Mouse (Mus musculus): ENCODE results near the gene Whamm. TPM values are rescaled to one million over a fixed set of nuclear protein-coding genes. Genes with fewer than 3 reads are reported as not detected.

Whamm gene
- total RNA-seq, 1 experiment, result 10.7 TPM

GRCm38 (mm10) chr7:81531462-81531861, 39.6 kb upstream of the Whamm start:
- Histone ChIP-seq H3K9me3 (ENCODE audit: control insufficient read depth, insufficient read depth, low read depth, low read length) (no peaks in the 10 kb centered on the region), H3K9ac (ENCODE audit: insufficient read depth, low read depth, low read length, poor library complexity, severe bottlenecking) (no peak overlapping the region), H3K4me1 (ENCODE audit: control insufficient read depth in 2 of 2, insufficient read depth in 2 of 2, low read length in 2 of 2, poor library complexity in 1 of 2) (peaks cover 1 to 2% of the 10 kb centered on the region in 2 experiments; a peak in 2 of 4 replicates), H3K27ac (ENCODE audit: insufficient read depth, low read depth, low read length, poor library complexity, severe bottlenecking) (no peak overlapping the region), H3K4me3 (ENCODE audit: insufficient read depth in 1 of 2, low read depth in 1 of 2, low read length in 2 of 2, poor library complexity in 1 of 2, severe bottlenecking in 1 of 2) (no peak overlapping the region), H3K36me3 (ENCODE audit: control insufficient read depth, insufficient read depth, low read length, poor library complexity, severe bottlenecking) (peaks cover 29% of the 10 kb centered on the region)
- no peak for DNase-seq (ENCODE audit: low read depth, low spot score)
- TF ChIP-seq ZNF384 (IDR thresholded peaks at IDR 0.05; ENCODE audit: low read depth, low read length), result no peak
- no peak for TF ChIP-seq ZC3H11A (IDR thresholded peaks at IDR 0.05; ENCODE audit: borderline replicate concordance, low read depth, low read length)
- no peak for TF ChIP-seq HCFC1 (IDR thresholded peaks at IDR 0.05; ENCODE audit: borderline replicate concordance, insufficient read depth, low read length)
- TF ChIP-seq MAFK (IDR thresholded peaks at IDR 0.05; ENCODE audit: insufficient read depth, low read depth, low read length), result no peak
- no peak for TF ChIP-seq CHD2 (IDR thresholded peaks at IDR 0.05; ENCODE audit: low read depth, low read length)
- in situ Hi-C loops (cut with MboI; ENCODE audit: low sequenced_read_pairs in 2 of 2, unreplicated experiment in 2 of 2), result no loop called here

- DNase-seq (ENCODE audit: low read depth, low spot score), result no peak
- no peak for TF ChIP-seq MAFK (IDR thresholded peaks at IDR 0.05; ENCODE audit: insufficient read depth, low read depth, low read length)
- no peak for TF ChIP-seq CHD2 (IDR thresholded peaks at IDR 0.05; ENCODE audit: low read depth, low read length)
- Histone ChIP-seq H3K27ac (ENCODE audit: insufficient read depth, low read depth, low read length, poor library complexity, severe bottlenecking) (no peak overlapping the region), H3K4me1 (ENCODE audit: control insufficient read depth in 2 of 2, insufficient read depth in 2 of 2, low read length in 2 of 2, poor library complexity in 1 of 2) (peaks cover 0 to 3% of the 10 kb centered on the region in 2 experiments; a peak in 1 of 4 replicates), H3K36me3 (ENCODE audit: control insufficient read depth, insufficient read depth, low read length, poor library complexity, severe bottlenecking) (peaks cover 10% of the 10 kb centered on the region; the same call in 1 of the 2 replicates), H3K9ac (ENCODE audit: insufficient read depth, low read depth, low read length, poor library complexity, severe bottlenecking) (no peak overlapping the region), H3K9me3 (ENCODE audit: control insufficient read depth, insufficient read depth, low read depth, low read length) (no peaks in the 10 kb centered on the region), H3K4me3 (ENCODE audit: insufficient read depth in 1 of 2, low read depth in 1 of 2, low read length in 2 of 2, poor library complexity in 1 of 2, severe bottlenecking in 1 of 2) (no peak overlapping the region)
- in situ Hi-C loops (cut with MboI; ENCODE audit: low sequenced_read_pairs in 2 of 2, unreplicated experiment in 2 of 2), result no loop called here
Measured at GRCm38 (mm10) chr7:81536478-81536877, 34.6 kb upstream of the Whamm start.

- no peaks in the 10 kb centered on the region for H3K9me3 ChIP-seq (ENCODE audit: control insufficient read depth, insufficient read depth, low read depth, low read length)
- H3K4me1 ChIP-seq (ENCODE audit: control insufficient read depth in 2 of 2, insufficient read depth in 2 of 2, low read length in 2 of 2, poor library complexity in 1 of 2), result peaks cover 0 to 3% of the 10 kb centered on the region in 2 experiments; a peak in 1 of 4 replicates
- H3K27ac ChIP-seq (ENCODE audit: insufficient read depth, low read depth, low read length, poor library complexity, severe bottlenecking), result no peak overlapping the region
- in situ Hi-C loops (cut with MboI; ENCODE audit: low sequenced_read_pairs in 2 of 2, unreplicated experiment in 2 of 2), result no loop called here
- DNase-seq (ENCODE audit: low read depth, low spot score), result no peak
- H3K9ac ChIP-seq (ENCODE audit: insufficient read depth, low read depth, low read length, poor library complexity, severe bottlenecking), result no peak overlapping the region
- H3K36me3 ChIP-seq (ENCODE audit: control insufficient read depth, insufficient read depth, low read length, poor library complexity, severe bottlenecking), result no peaks in the 10 kb centered on the region; the same call in 1 of the 2 replicates
- no peak overlapping the region for H3K4me3 ChIP-seq (ENCODE audit: insufficient read depth in 1 of 2, low read depth in 1 of 2, low read length in 2 of 2, poor library complexity in 1 of 2, severe bottlenecking in 1 of 2)
- TF ChIP-seq MAFK (IDR thresholded peaks at IDR 0.05; ENCODE audit: insufficient read depth, low read depth, low read length) (no peak), HCFC1 (IDR thresholded peaks at IDR 0.05; ENCODE audit: borderline replicate concordance, insufficient read depth, low read length) (no peak), ZC3H11A (IDR thresholded peaks at IDR 0.05; ENCODE audit: borderline replicate concordance, low read depth, low read length) (no peak), ZNF384 (IDR thresholded peaks at IDR 0.05; ENCODE audit: low read depth, low read length) (no peak), CHD2 (IDR thresholded peaks at IDR 0.05; ENCODE audit: low read depth, low read length) (peak; percentile 63)
Measured at GRCm38 (mm10) chr7:81538070-81538675, 32.9 kb upstream of the Whamm start.

- Histone ChIP-seq H3K4me3 (ENCODE audit: insufficient read depth in 1 of 2, low read depth in 1 of 2, low read length in 2 of 2, poor library complexity in 1 of 2, severe bottlenecking in 1 of 2) (no peak overlapping the region), H3K27ac (ENCODE audit: insufficient read depth, low read depth, low read length, poor library complexity, severe bottlenecking) (no peak overlapping the region), H3K4me1 (ENCODE audit: control insufficient read depth in 2 of 2, insufficient read depth in 2 of 2, low read length in 2 of 2, poor library complexity in 1 of 2) (peaks cover 0 to 3% of the 10 kb centered on the region in 2 experiments; a peak in 1 of 4 replicates), H3K9ac (ENCODE audit: insufficient read depth, low read depth, low read length, poor library complexity, severe bottlenecking) (no peak overlapping the region), H3K9me3 (ENCODE audit: control insufficient read depth, insufficient read depth, low read depth, low read length) (no peaks in the 10 kb centered on the region), H3K36me3 (ENCODE audit: control insufficient read depth, insufficient read depth, low read length, poor library complexity, severe bottlenecking) (no peaks in the 10 kb centered on the region; the same call in 1 of the 2 replicates)
- in situ Hi-C loops (cut with MboI; ENCODE audit: low sequenced_read_pairs in 2 of 2, unreplicated experiment in 2 of 2), result no loop called here
- no peak for DNase-seq (ENCODE audit: low read depth, low spot score)
- TF ChIP-seq HCFC1 (IDR thresholded peaks at IDR 0.05; ENCODE audit: borderline replicate concordance, insufficient read depth, low read length) (no peak), ZNF384 (IDR thresholded peaks at IDR 0.05; ENCODE audit: low read depth, low read length) (no peak), CHD2 (IDR thresholded peaks at IDR 0.05; ENCODE audit: low read depth, low read length) (no peak), MAFK (IDR thresholded peaks at IDR 0.05; ENCODE audit: insufficient read depth, low read depth, low read length) (no peak), ZC3H11A (IDR thresholded peaks at IDR 0.05; ENCODE audit: borderline replicate concordance, low read depth, low read length) (no peak)
Measured at GRCm38 (mm10) chr7:81539565-81539964, 31.5 kb upstream of the Whamm start.

Data from ES-E14 (cell line).